Mouse (Mus musculus) testis, adult 2 months (tissue): Measurements from ENCODE around the gene Csn1s2b.

Experiments
- CTCF ChIP-seq: fragments of 200-500 bp; IDR thresholded peaks from 2 replicates; pipeline ENCODE4 v1.5.1; 2012; ENCODE audit warnings: low read depth, mild to moderate bottlenecking, inconsistent platforms, low read length, moderate library complexity; ENCODE audit not compliant: control insufficient read depth, insufficient read depth, insufficient replicate concordance
- POLR2A ChIP-seq: fragments of 200-500 bp; IDR thresholded peaks from 2 replicates; pipeline ENCODE4 v1.6.1; 2012; ENCODE audit warnings: low read depth, mild to moderate bottlenecking, inconsistent platforms, low read length, moderate library complexity; ENCODE audit not compliant: control insufficient read depth

- TF ChIP-seq CTCF (no peak), POLR2A (no peak)
These were observed at the start of gene Csn1s2b for GRCm38 (mm10) chr5:87807782-87808181.
